Mouse (Mus musculus): ENCODE data around the gene Ciita. TPM values are rescaled to one million over a fixed set of nuclear protein-coding genes. Genes with fewer than 3 reads are reported as not detected.

Ciita gene
- total and polyA plus RNA-seq, 3 experiments: 39.1 to 69.6 (median 39.8) TPM

GRCm38 (mm10) chr16:10446573-10447263 lies 33.1 kb upstream of the Ciita start:
- Histone ChIP-seq H3K9ac (ENCODE audit: insufficient read depth, low read depth) (no peak overlapping the region), H3K36me3 (replicated peaks in 1 of 2; ENCODE audit: control insufficient read depth in 1 of 2, insufficient read depth in 1 of 2, low read length in 1 of 2) (no peaks in the 10 kb centered on the region), H3K4me3 (replicated peaks in 1 of 3; ENCODE audit: low read depth in 2 of 3, low read length in 2 of 3, poor library complexity in 1 of 3) (no peak overlapping the region), H3K27me3 (replicated peaks) (no peaks in the 10 kb centered on the region), H3K27ac (ENCODE audit: insufficient read depth, low read depth) (no peak overlapping the region), H3K4me2 (ENCODE audit: insufficient read depth, low read depth, poor library complexity, severe bottlenecking) (no peak overlapping the region), H3K79me2 (replicated peaks; ENCODE audit: control insufficient read depth, extremely low read depth, insufficient read depth, poor library complexity, severe bottlenecking) (no peaks in the 10 kb centered on the region), H3K4me1 (ENCODE audit: control insufficient read depth in 1 of 2, insufficient read depth in 2 of 2) (peaks cover 31 to 58% of the 10 kb centered on the region in 2 experiments), H3K9me3 (replicated peaks; ENCODE audit: low read length) (no peaks in the 10 kb centered on the region)
- dilution Hi-C loops (cut with MboI; ENCODE audit: extremely low pct_ligation_motif_present, extremely low pct_unique_long_range_greater_than_20kb, low sequenced_read_pairs) (no loop called here), in situ Hi-C loops (cut with MboI; ENCODE audit: low pct_ligation_motif_present, low pct_unique_long_range_greater_than_20kb, low sequenced_read_pairs) (no loop called here)
- DNase-seq (ENCODE audit: extremely low read depth): no peak
- TF ChIP-seq MEF2A (IDR thresholded peaks at IDR 0.05; ENCODE audit: borderline replicate concordance, low read depth, low read length): no peak
- no peak for TF ChIP-seq UBTF (IDR thresholded peaks at IDR 0.05; ENCODE audit: low read depth, low read length)
- no peak for TF ChIP-seq HCFC1 (IDR thresholded peaks at IDR 0.05; ENCODE audit: low read depth, low read length)
- TF ChIP-seq POLR2AphosphoS2 (IDR thresholded peaks at IDR 0.05; ENCODE audit: low read depth, low read length): no peak
- no peak for TF ChIP-seq CTCF (conservative IDR thresholded peaks at IDR 0.05 in 1 of 2, IDR thresholded peaks at IDR 0.05 in 1 of 2; ENCODE audit: low read depth in 2 of 2, low read length in 2 of 2)
- TF ChIP-seq ETS1 (conservative IDR thresholded peaks at IDR 0.05; ENCODE audit: low read depth, low read length): no peak
- no peak for TF ChIP-seq IRF4 (IDR thresholded peaks at IDR 0.05; ENCODE audit: low read depth, low read length)
- TF ChIP-seq JUND (conservative IDR thresholded peaks at IDR 0.05; ENCODE audit: low read depth, low read length): no peak
- no peak for TF ChIP-seq BHLHE40 (IDR thresholded peaks at IDR 0.05; ENCODE audit: low read depth, low read length)
- TF ChIP-seq USF2 (conservative IDR thresholded peaks at IDR 0.05; ENCODE audit: low read depth, low read length): no peak
- no peak for TF ChIP-seq NRF1 (IDR thresholded peaks at IDR 0.05; ENCODE audit: low read depth, low read length)

- no peak within 1 kb of the TSS for H3K27ac ChIP-seq (ENCODE audit: insufficient read depth, low read depth)
- TF ChIP-seq GABPA (IDR thresholded peaks at IDR 0.05; ENCODE audit: insufficient replicate concordance, low read depth, low read length): no peak
- no peak for TF ChIP-seq IRF4 (IDR thresholded peaks at IDR 0.05; ENCODE audit: low read depth, low read length)
- TF ChIP-seq MAFK (IDR thresholded peaks at IDR 0.05; ENCODE audit: insufficient replicate concordance, low read length): no peak
- TF ChIP-seq NRF1 (IDR thresholded peaks at IDR 0.05; ENCODE audit: low read depth, low read length): no peak
- H3K36me3 ChIP-seq (replicated peaks in 1 of 2; ENCODE audit: control insufficient read depth in 1 of 2, insufficient read depth in 1 of 2, low read length in 1 of 2): no peaks in the 10 kb centered on the region
- dilution Hi-C loops (cut with MboI; ENCODE audit: extremely low pct_ligation_motif_present, extremely low pct_unique_long_range_greater_than_20kb, low sequenced_read_pairs): no loop called here
- in situ Hi-C loops (cut with MboI; ENCODE audit: low pct_ligation_motif_present, low pct_unique_long_range_greater_than_20kb, low sequenced_read_pairs): no loop called here
- peaks cover 31 to 58% of the 10 kb centered on the region in 2 experiments for H3K4me1 ChIP-seq (ENCODE audit: control insufficient read depth in 1 of 2, insufficient read depth in 2 of 2)
- H3K9me3 ChIP-seq (replicated peaks; ENCODE audit: low read length): no peaks in the 10 kb centered on the region
- no peaks in the 10 kb centered on the region for H3K79me2 ChIP-seq (replicated peaks; ENCODE audit: control insufficient read depth, extremely low read depth, insufficient read depth, poor library complexity, severe bottlenecking)
- no peak for DNase-seq (ENCODE audit: extremely low read depth)
- H3K9ac ChIP-seq (ENCODE audit: insufficient read depth, low read depth): no peak within 1 kb of the TSS
- H3K4me2 ChIP-seq (ENCODE audit: insufficient read depth, low read depth, poor library complexity, severe bottlenecking): no peak within 1 kb of the TSS
- H3K4me3 ChIP-seq (replicated peaks in 1 of 3; ENCODE audit: low read depth in 2 of 3, low read length in 2 of 3, poor library complexity in 1 of 3): no peak within 1 kb of the TSS
- H3K27me3 ChIP-seq (replicated peaks): no peaks in the 10 kb centered on the region
Observed at GRCm38 (mm10) chr16:10447264-10447594, 32.6 kb upstream of the Ciita start, which contains the start of gene Tvp23a. Gene Tvp23a (minus strand): TSS chr16:10447362.

All from CH12.LX (cell line).